Mouse (Mus musculus): ENCODE results near the gene Trpm1. TPM values are rescaled to one million over a fixed set of nuclear protein-coding genes. Genes with fewer than 3 reads are reported as not detected.

Gene Trpm1
- polyA plus RNA-seq, 1 experiment, result 1.7 TPM

- no peak for DNase-seq
- Histone ChIP-seq H3K4me1 (replicated peaks; ENCODE audit: control insufficient read depth, insufficient read depth, low read length) (no peaks in the 10 kb centered on the region; the same call in 1 of the 2 replicates), H3K27me3 (ENCODE audit: control insufficient read depth, insufficient read depth, low read length) (no peaks in the 10 kb centered on the region), H3K36me3 (ENCODE audit: control insufficient read depth, insufficient read depth, low read length) (no peaks in the 10 kb centered on the region), H3K27ac (ENCODE audit: control insufficient read depth, insufficient read depth, low read length) (no peak overlapping the region), H3K4me3 (ENCODE audit: control insufficient read depth, insufficient read depth, low read length) (no peak overlapping the region)
- TF ChIP-seq POLR2A (IDR thresholded peaks at IDR 0.05; ENCODE audit: control insufficient read depth, extremely low read depth, insufficient read depth, low read length, poor library complexity) (no peak), CTCF (IDR thresholded peaks at IDR 0.05; ENCODE audit: borderline replicate concordance, control insufficient read depth, extremely low read depth, insufficient read depth, low read length, poor library complexity) (no peak)
- 95% methylated on average over 5 of the region's 5 CpGs for WGBS
These were observed 74.0 kb downstream of the Trpm1 start for GRCm38 (mm10) chr7:64227586-64227985.

GRCm38 (mm10) chr7:64228300-64228699 lies 74.7 kb downstream of the Trpm1 start:
- Histone ChIP-seq H3K27me3 (ENCODE audit: control insufficient read depth, insufficient read depth, low read length) (no peaks in the 10 kb centered on the region), H3K4me3 (ENCODE audit: control insufficient read depth, insufficient read depth, low read length) (no peak overlapping the region), H3K27ac (ENCODE audit: control insufficient read depth, insufficient read depth, low read length) (no peak overlapping the region), H3K36me3 (ENCODE audit: control insufficient read depth, insufficient read depth, low read length) (no peaks in the 10 kb centered on the region), H3K4me1 (replicated peaks; ENCODE audit: control insufficient read depth, insufficient read depth, low read length) (no peaks in the 10 kb centered on the region; the same call in 1 of the 2 replicates)
- WGBS, result 86% methylated on average over 2 of the region's 2 CpGs
- TF ChIP-seq CTCF (IDR thresholded peaks at IDR 0.05; ENCODE audit: borderline replicate concordance, control insufficient read depth, extremely low read depth, insufficient read depth, low read length, poor library complexity), result no peak
- no peak for TF ChIP-seq POLR2A (IDR thresholded peaks at IDR 0.05; ENCODE audit: control insufficient read depth, extremely low read depth, insufficient read depth, low read length, poor library complexity)
- DNase-seq, result no peak

GRCm38 (mm10) chr7:64229911-64230310 lies 76.3 kb downstream of the Trpm1 start:
- no peaks in the 10 kb centered on the region; the same call in 1 of the 2 replicates for H3K4me1 ChIP-seq (replicated peaks; ENCODE audit: control insufficient read depth, insufficient read depth, low read length)
- 90% methylated on average over 8 of the region's 8 CpGs for WGBS
- no peak overlapping the region for H3K27ac ChIP-seq (ENCODE audit: control insufficient read depth, insufficient read depth, low read length)
- no peak overlapping the region for H3K4me3 ChIP-seq (ENCODE audit: control insufficient read depth, insufficient read depth, low read length)
- TF ChIP-seq CTCF (IDR thresholded peaks at IDR 0.05; ENCODE audit: borderline replicate concordance, control insufficient read depth, extremely low read depth, insufficient read depth, low read length, poor library complexity) (no peak), POLR2A (IDR thresholded peaks at IDR 0.05; ENCODE audit: control insufficient read depth, extremely low read depth, insufficient read depth, low read length, poor library complexity) (no peak)
- no peaks in the 10 kb centered on the region for H3K36me3 ChIP-seq (ENCODE audit: control insufficient read depth, insufficient read depth, low read length)
- H3K27me3 ChIP-seq (ENCODE audit: control insufficient read depth, insufficient read depth, low read length), result no peaks in the 10 kb centered on the region
- no peak for DNase-seq

- DNase-seq, result no peak
- TF ChIP-seq CTCF (IDR thresholded peaks at IDR 0.05; ENCODE audit: borderline replicate concordance, control insufficient read depth, extremely low read depth, insufficient read depth, low read length, poor library complexity) (no peak), POLR2A (IDR thresholded peaks at IDR 0.05; ENCODE audit: control insufficient read depth, extremely low read depth, insufficient read depth, low read length, poor library complexity) (no peak)
- 97% methylated on average over 1 of the region's 1 CpGs for WGBS
- Histone ChIP-seq H3K4me3 (ENCODE audit: control insufficient read depth, insufficient read depth, low read length) (no peak overlapping the region), H3K4me1 (replicated peaks; ENCODE audit: control insufficient read depth, insufficient read depth, low read length) (no peaks in the 10 kb centered on the region; the same call in 1 of the 2 replicates), H3K27ac (ENCODE audit: control insufficient read depth, insufficient read depth, low read length) (no peak overlapping the region), H3K27me3 (ENCODE audit: control insufficient read depth, insufficient read depth, low read length) (no peaks in the 10 kb centered on the region), H3K36me3 (ENCODE audit: control insufficient read depth, insufficient read depth, low read length) (no peaks in the 10 kb centered on the region)
These were observed 77.4 kb downstream of the Trpm1 start for GRCm38 (mm10) chr7:64231001-64231400.

- no peaks in the 10 kb centered on the region for H3K36me3 ChIP-seq (ENCODE audit: control insufficient read depth, insufficient read depth, low read length)
- H3K27ac ChIP-seq (ENCODE audit: control insufficient read depth, insufficient read depth, low read length), result no peak overlapping the region
- no peaks in the 10 kb centered on the region for H3K27me3 ChIP-seq (ENCODE audit: control insufficient read depth, insufficient read depth, low read length)
- H3K4me3 ChIP-seq (ENCODE audit: control insufficient read depth, insufficient read depth, low read length), result no peak overlapping the region
- TF ChIP-seq CTCF (IDR thresholded peaks at IDR 0.05; ENCODE audit: borderline replicate concordance, control insufficient read depth, extremely low read depth, insufficient read depth, low read length, poor library complexity) (no peak), POLR2A (IDR thresholded peaks at IDR 0.05; ENCODE audit: control insufficient read depth, extremely low read depth, insufficient read depth, low read length, poor library complexity) (no peak)
- H3K4me1 ChIP-seq (replicated peaks; ENCODE audit: control insufficient read depth, insufficient read depth, low read length), result no peaks in the 10 kb centered on the region; the same call in 1 of the 2 replicates
- WGBS, result 69% methylated on average over 2 of the region's 2 CpGs
- DNase-seq, result no peak
These were observed 78.4 kb downstream of the Trpm1 start for GRCm38 (mm10) chr7:64231996-64232395.

- no peak overlapping the region for H3K27ac ChIP-seq (ENCODE audit: control insufficient read depth, insufficient read depth, low read length)
- no peak overlapping the region for H3K4me3 ChIP-seq (ENCODE audit: control insufficient read depth, insufficient read depth, low read length)
- H3K27me3 ChIP-seq (ENCODE audit: control insufficient read depth, insufficient read depth, low read length), result no peaks in the 10 kb centered on the region
- no peaks in the 10 kb centered on the region; the same call in 1 of the 2 replicates for H3K4me1 ChIP-seq (replicated peaks; ENCODE audit: control insufficient read depth, insufficient read depth, low read length)
- no peaks in the 10 kb centered on the region for H3K36me3 ChIP-seq (ENCODE audit: control insufficient read depth, insufficient read depth, low read length)
- DNase-seq, result no peak
- WGBS, result 95% methylated on average over 5 of the region's 5 CpGs
- TF ChIP-seq POLR2A (IDR thresholded peaks at IDR 0.05; ENCODE audit: control insufficient read depth, extremely low read depth, insufficient read depth, low read length, poor library complexity), result no peak
- TF ChIP-seq CTCF (IDR thresholded peaks at IDR 0.05; ENCODE audit: borderline replicate concordance, control insufficient read depth, extremely low read depth, insufficient read depth, low read length, poor library complexity), result no peak
These were observed 80.7 kb downstream of the Trpm1 start for GRCm38 (mm10) chr7:64234310-64234820.

GRCm38 (mm10) chr7:64236521-64236920 lies 82.9 kb downstream of the Trpm1 start:
- 87% methylated on average over 4 of the region's 4 CpGs for WGBS
- Histone ChIP-seq H3K4me1 (replicated peaks; ENCODE audit: control insufficient read depth, insufficient read depth, low read length) (no peaks in the 10 kb centered on the region), H3K36me3 (ENCODE audit: control insufficient read depth, insufficient read depth, low read length) (no peaks in the 10 kb centered on the region), H3K4me3 (ENCODE audit: control insufficient read depth, insufficient read depth, low read length) (no peak overlapping the region), H3K27me3 (ENCODE audit: control insufficient read depth, insufficient read depth, low read length) (no peaks in the 10 kb centered on the region), H3K27ac (ENCODE audit: control insufficient read depth, insufficient read depth, low read length) (no peak overlapping the region)
- no peak for DNase-seq
- no peak for TF ChIP-seq CTCF (IDR thresholded peaks at IDR 0.05; ENCODE audit: borderline replicate concordance, control insufficient read depth, extremely low read depth, insufficient read depth, low read length, poor library complexity)
- no peak for TF ChIP-seq POLR2A (IDR thresholded peaks at IDR 0.05; ENCODE audit: control insufficient read depth, extremely low read depth, insufficient read depth, low read length, poor library complexity)

All from thymus, adult 2 months (tissue).